Comparison of ENCODE assay signal across 28 mouse cellular contexts in the genomic region with DNA sequence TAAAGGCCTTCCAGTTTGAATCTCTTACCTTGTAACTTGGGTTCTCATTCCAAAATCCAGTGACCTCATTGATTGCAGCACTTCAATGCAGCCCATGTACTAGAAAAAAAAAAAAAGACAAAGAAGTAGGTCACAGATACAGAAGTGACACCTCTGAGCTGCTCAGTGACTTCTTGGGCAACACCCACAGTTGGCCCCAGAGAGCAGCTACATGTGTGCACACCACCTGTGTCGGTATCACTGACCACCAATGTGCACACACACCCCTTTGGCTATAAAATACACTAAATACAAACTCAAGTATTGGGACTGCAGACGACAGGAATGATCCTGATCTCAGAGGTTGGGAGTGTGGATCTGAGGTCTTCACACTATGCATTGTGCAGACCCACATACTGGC.
"Had no signal": no experiment of that assay in that cellular context is flagged by ENCODE, and none has a peak within 500 bp of the region (broad histone marks: within the 10 kb centered on the region; RNA-seq: fewer than 3 reads in every experiment).

No protein-coding gene starts in this region.

- H3K4me3 ChIP-seq: embryonic facial prominence, embryonic 10.5 days; embryonic facial prominence, embryonic 12.5 days; embryonic facial prominence, embryonic 13.5 days; embryonic facial prominence, embryonic 15.5 days; erythroblast, embryonic 14.5 days; forebrain, embryonic 10.5 days; forebrain, embryonic 12.5 days; forebrain, embryonic 13.5 days; forebrain, embryonic 15.5 days; gastrocnemius, adult 2 months; heart, adult 2 months had no signal

- ATAC-seq: forebrain, embryonic 13.5 days; forebrain, embryonic 15.5 days; forebrain, embryonic 16.5 days; forebrain, postnatal 0 days had no signal

- DNase-seq: cerebellum, adult 18-20 months; cerebellum, adult 2 months; cerebellum, adult 8-10 months; cerebellum, adult 9-10 months; cerebellum, adult 9-11 months; cerebellum, postnatal 10 days; cerebellum, postnatal 14 days; cerebellum, postnatal 25 days; cerebellum, postnatal 36 days; embryo, embryonic 11 days; forebrain, postnatal 0 days; gastrocnemius, adult 2 months; gastrocnemius, postnatal 10 days; gastrocnemius, postnatal 14 days; gastrocnemius, postnatal 25 days; gastrocnemius, postnatal 36 days; heart, adult 18-20 months; heart, adult 2 months had no signal

- H3K36me3 ChIP-seq: embryonic facial prominence, embryonic 10.5 days; embryonic facial prominence, embryonic 12.5 days; embryonic facial prominence, embryonic 13.5 days; embryonic facial prominence, embryonic 15.5 days; forebrain, embryonic 10.5 days; forebrain, embryonic 12.5 days; forebrain, embryonic 15.5 days had no signal

- H3K27me3 ChIP-seq: embryonic facial prominence, embryonic 12.5 days; embryonic facial prominence, embryonic 13.5 days; embryonic facial prominence, embryonic 15.5 days; forebrain, embryonic 12.5 days; forebrain, embryonic 13.5 days; forebrain, embryonic 15.5 days had no signal

- H3K4me2 ChIP-seq: embryonic facial prominence, embryonic 12.5 days; embryonic facial prominence, embryonic 13.5 days; embryonic facial prominence, embryonic 15.5 days; forebrain, embryonic 12.5 days; forebrain, embryonic 13.5 days; forebrain, embryonic 15.5 days had no signal

- H3K27ac ChIP-seq: embryonic facial prominence, embryonic 10.5 days; embryonic facial prominence, embryonic 12.5 days; embryonic facial prominence, embryonic 13.5 days; embryonic facial prominence, embryonic 15.5 days; forebrain, embryonic 10.5 days; forebrain, embryonic 12.5 days; forebrain, embryonic 13.5 days; forebrain, embryonic 15.5 days; gastrocnemius, adult 2 months; heart, adult 2 months had no signal

- H3K4me1 ChIP-seq: embryonic facial prominence, embryonic 12.5 days; forebrain, embryonic 12.5 days; forebrain, embryonic 13.5 days; forebrain, embryonic 15.5 days had no signal

- H3K9ac ChIP-seq: embryonic facial prominence, embryonic 12.5 days; embryonic facial prominence, embryonic 13.5 days; embryonic facial prominence, embryonic 15.5 days; forebrain, embryonic 12.5 days; forebrain, embryonic 13.5 days; forebrain, embryonic 15.5 days; forebrain, postnatal 0 days had no signal

- H3K9me3 ChIP-seq: embryonic facial prominence, embryonic 10.5 days; embryonic facial prominence, embryonic 12.5 days; embryonic facial prominence, embryonic 13.5 days; embryonic facial prominence, embryonic 15.5 days; forebrain, embryonic 10.5 days; forebrain, embryonic 12.5 days; forebrain, embryonic 13.5 days; forebrain, embryonic 15.5 days had no signal
